Mouse (Mus musculus) E14TG2a.4 (cell line): ENCODE measurements at regions not wholly inside any gene's neighbourhood (a gene's known extent, or its start where the extent isn't known, plus 50 kb on each side); places are given as distances from the start of the nearest gene placed in this dataset.

ENCODE experiments used
- H3K27me3 ChIP-seq: 2 replicates; pipeline ENCODE4 v1.6.1; 2014; ENCODE audit warnings: low read length, control low read depth; ENCODE audit not compliant: insufficient read depth
- H3K36me3 ChIP-seq: 2 replicates; pipeline ENCODE4 v1.6.1; 2014; ENCODE audit warnings: low read length, control low read depth; ENCODE audit not compliant: insufficient read depth
- H3K4me1 ChIP-seq: replicated peaks from 2 replicates; pipeline ENCODE4 v1.6.1; 2014; ENCODE audit warnings: low read depth, low read length, control low read depth
- H3K4me3 ChIP-seq: replicated peaks from 2 replicates; pipeline ENCODE4 v1.5.1; 2014; ENCODE audit warnings: mild to moderate bottlenecking, low read length
- H3K9me3 ChIP-seq: 2 replicates; pipeline ENCODE4 v1.6.1; 2014; ENCODE audit warnings: low read length, control low read depth
- CTCF ChIP-seq: conservative IDR thresholded peaks from 2 replicates; pipeline ENCODE4 v1.5.1; 2014; ENCODE audit warnings: low read length
- NANOG ChIP-seq: IDR thresholded peaks from 2 replicates; pipeline ENCODE4 v1.6.1; 2014; ENCODE audit warnings: borderline replicate concordance, low read length, mixed read lengths
- POU5F1 ChIP-seq: IDR thresholded peaks from 2 replicates; pipeline ENCODE4 v1.6.1; 2014; ENCODE audit warnings: low read length, borderline replicate concordance

DNA sequence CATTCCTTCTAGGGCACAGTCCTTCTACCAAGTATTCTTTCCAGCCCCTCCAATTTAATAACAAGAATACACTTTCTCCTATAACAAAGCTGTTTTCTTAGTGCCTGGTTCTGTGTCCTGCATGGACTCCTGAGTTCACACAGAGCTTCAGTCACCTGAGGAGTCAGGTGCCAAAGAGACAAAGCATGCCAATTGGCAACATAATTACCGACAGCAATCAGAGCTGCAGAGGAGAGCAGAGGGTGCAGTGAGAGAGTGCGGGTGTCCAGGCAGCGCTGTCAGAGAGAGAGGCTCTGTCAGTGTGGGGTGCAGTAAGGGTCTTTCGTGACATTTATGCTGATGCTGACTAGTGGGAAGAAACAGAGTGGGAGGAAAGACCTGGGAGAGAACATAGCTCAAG lies 807.2 kb upstream of the Car8 start:
- H3K4me3 ChIP-seq, result no peak overlapping the region
- H3K4me1 ChIP-seq, result no peaks in the 10 kb centered on the region
- no peak for TF ChIP-seq NANOG
- TF ChIP-seq CTCF, result no peak
- TF ChIP-seq POU5F1, result no peak
- H3K36me3 ChIP-seq, result no peaks in the 10 kb centered on the region
- H3K9me3 ChIP-seq, result no peaks in the 10 kb centered on the region
- no peaks in the 10 kb centered on the region for H3K27me3 ChIP-seq

DNA sequence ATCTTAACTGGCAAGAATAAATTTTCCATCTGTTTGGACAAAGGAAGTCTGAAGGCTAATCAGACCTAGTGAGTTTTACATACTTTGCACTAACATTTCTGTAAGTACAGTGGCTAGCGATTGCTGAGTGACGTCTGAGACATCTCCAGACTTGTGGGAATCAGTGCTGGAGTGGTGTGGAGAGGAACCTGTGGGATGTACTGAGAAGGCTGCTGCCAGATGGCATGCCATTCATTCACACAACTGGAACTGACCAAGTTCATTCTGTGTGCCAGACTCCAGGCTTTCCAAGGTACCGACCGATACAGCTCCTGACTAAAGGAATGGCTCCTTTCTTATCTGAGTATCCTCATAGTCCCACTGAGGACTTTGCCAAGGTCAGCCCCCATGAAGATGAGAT lies 797.2 kb upstream of the Car8 start:
- no peaks in the 10 kb centered on the region for H3K9me3 ChIP-seq
- H3K4me1 ChIP-seq, result peaks cover 20% of the 10 kb centered on the region
- TF ChIP-seq CTCF (no peak), NANOG (no peak)
- 0 out of 2 replicates have a peak, but pooled peaks cover 3% of the 10 kb centered on the region for H3K27me3 ChIP-seq
- H3K4me3 ChIP-seq, result no peak overlapping the region
- no peaks in the 10 kb centered on the region for H3K36me3 ChIP-seq

DNA sequence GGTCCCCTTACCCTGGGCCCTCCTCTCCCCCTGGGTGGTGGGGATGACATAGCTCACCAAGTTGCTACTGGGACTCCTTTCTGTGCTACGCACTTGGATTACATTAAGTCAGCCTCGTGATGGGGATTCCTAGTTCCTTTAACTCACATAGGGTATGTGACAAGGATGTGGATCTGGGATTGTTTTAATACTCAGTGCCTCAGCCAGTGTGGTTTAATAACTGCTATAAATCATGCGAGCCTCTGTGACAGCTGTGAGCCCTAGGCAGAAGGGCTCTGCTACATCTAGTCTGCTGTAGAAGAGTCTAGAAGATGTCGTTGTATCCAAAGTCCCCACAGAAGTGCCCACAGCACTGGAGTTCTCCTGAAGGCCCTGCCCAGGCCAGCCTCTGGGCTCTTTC lies 796.5 kb upstream of the Car8 start:
- H3K4me1 ChIP-seq, result peaks cover 27% of the 10 kb centered on the region
- no peak for TF ChIP-seq CTCF
- TF ChIP-seq NANOG, result no peak
- TF ChIP-seq POU5F1, result no peak
- H3K9me3 ChIP-seq, result no peaks in the 10 kb centered on the region
- H3K27me3 ChIP-seq, result 0 out of 2 replicates have a peak, but pooled peaks cover 3% of the 10 kb centered on the region
- H3K36me3 ChIP-seq, result no peaks in the 10 kb centered on the region
- no peak overlapping the region for H3K4me3 ChIP-seq

DNA sequence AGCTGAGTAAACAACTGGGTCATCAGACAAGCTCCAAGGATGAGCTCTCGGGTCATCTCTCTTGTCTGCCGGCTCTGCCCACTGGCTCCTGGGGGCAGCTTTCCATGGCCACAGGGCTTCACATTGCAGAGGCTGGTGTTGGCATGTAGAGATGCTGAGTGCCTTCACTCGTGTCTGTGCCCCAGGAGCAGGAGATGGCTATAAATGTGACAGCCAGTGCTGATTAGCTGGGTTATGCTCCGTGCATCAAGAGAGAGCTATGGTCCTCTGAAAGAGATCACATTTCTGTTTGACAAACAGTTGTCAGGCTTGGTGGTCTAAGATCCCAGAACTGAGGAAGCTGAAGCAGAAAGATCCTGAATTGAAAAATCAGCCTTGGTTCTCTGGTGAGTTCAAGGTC lies 795.4 kb upstream of the Car8 start:
- no peak overlapping the region for H3K4me3 ChIP-seq
- TF ChIP-seq POU5F1 (no peak), CTCF (no peak), NANOG (no peak)
- H3K4me1 ChIP-seq, result peaks cover 36% of the 10 kb centered on the region
- no peaks in the 10 kb centered on the region for H3K9me3 ChIP-seq
- H3K36me3 ChIP-seq, result no peaks in the 10 kb centered on the region
- H3K27me3 ChIP-seq, result 0 out of 2 replicates have a peak, but pooled peaks cover under 1% of the 10 kb centered on the region

DNA sequence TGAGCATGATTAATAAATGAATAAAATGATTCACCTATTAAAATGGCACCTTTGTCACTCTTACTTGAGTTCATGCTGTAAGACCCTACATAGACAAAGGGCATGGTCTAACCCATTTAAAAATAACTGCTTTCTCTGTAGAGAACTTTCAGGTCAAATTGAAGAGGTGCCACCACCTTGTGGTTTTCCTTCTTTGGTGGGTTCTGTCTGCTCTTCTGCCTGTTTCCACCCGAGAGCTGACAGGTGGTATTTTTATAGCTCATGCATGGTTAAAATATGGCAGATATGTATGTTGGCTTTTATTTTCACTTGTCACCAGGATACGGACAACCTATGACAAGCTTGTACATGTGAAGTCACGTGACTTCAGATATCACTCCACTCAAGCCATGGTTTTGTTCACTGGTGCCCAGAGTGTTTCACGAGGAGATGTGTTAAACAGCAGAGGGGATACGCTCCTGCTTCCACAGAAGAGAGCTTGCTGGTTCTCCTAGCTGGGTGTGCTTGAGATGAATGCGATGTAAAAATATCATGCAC lies 794.3 kb upstream of the Car8 start:
- Histone ChIP-seq H3K27me3 (peaks cover 5% of the 10 kb centered on the region; the same call in 1 of the 2 replicates), H3K9me3 (no peaks in the 10 kb centered on the region), H3K4me3 (no peak overlapping the region), H3K36me3 (no peaks in the 10 kb centered on the region), H3K4me1 (peaks cover 46% of the 10 kb centered on the region)
- TF ChIP-seq NANOG (no peak), CTCF (no peak), POU5F1 (no peak)

DNA sequence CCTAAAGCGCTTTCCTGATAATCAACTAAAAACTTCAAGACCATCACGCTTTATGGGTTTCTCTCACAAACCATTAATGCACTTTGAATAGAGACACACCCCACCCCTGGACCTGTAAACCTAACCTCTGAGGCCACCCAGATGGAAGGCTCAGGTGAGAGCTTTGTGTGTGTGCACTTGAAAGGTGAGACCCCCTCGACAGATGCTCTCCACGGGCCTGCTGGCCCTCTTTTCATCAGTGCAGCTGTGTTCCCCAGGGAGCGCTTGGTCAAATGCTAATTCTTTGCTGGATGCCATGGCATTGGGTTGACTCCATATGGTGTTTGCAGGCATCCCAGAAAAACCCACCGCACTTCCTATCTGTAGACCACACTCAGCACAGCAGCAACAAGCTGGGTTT lies 792.8 kb upstream of the Car8 start:
- no peak overlapping the region for H3K4me3 ChIP-seq
- H3K9me3 ChIP-seq, result no peaks in the 10 kb centered on the region
- H3K36me3 ChIP-seq, result no peaks in the 10 kb centered on the region
- peaks cover 52% of the 10 kb centered on the region for H3K4me1 ChIP-seq
- peaks cover 11% of the 10 kb centered on the region for H3K27me3 ChIP-seq
- TF ChIP-seq POU5F1 (no peak), NANOG (peak; percentile 32; the same call in 1 of the 2 replicates)

DNA sequence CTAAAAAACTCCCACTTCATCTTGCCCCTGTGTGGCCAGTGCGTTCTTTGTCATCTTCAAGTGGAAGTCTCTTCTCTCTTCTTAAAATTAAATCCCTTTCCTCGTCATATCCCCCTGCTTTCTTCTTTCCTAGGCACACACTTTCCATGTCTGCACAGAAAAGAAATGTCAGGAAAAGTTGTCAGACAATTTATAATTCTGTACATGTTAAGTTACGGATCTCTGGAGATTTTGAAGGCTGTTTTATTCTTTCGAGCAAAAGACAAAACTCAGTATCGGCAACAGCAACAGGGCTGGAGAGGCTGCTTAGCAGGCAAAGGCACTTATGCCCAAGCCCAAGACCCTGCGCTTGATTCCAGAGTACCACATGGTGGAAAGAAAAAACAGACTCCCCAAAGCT lies 790.1 kb upstream of the Car8 start:
- TF ChIP-seq POU5F1 (no peak), NANOG (no peak), CTCF (no peak)
- H3K4me3 ChIP-seq, result no peak overlapping the region
- no peaks in the 10 kb centered on the region for H3K9me3 ChIP-seq
- H3K36me3 ChIP-seq, result no peaks in the 10 kb centered on the region
- H3K4me1 ChIP-seq, result peaks cover 57% of the 10 kb centered on the region
- peaks cover 11% of the 10 kb centered on the region for H3K27me3 ChIP-seq

DNA sequence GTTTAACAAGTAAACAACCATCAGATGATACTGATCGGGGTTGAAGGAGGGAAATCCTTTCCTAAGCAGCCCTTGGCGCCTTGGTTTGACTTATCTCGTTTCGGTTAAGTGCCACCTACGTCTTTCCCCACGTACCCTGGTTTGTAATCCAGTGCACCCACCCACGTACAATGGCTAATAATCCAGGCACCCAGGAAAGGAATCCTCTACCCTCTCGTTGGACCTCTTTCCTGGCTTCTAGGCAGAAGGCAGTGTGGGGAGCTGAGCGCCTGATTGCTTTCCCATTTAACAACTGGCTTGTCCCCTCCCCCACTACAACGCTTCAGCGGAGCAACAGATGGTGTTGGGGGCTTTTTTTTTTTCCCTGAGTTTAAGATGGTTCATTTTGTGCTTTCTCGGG lies 789.6 kb upstream of the Car8 start:
- H3K9me3 ChIP-seq, result no peaks in the 10 kb centered on the region
- TF ChIP-seq NANOG (no peak), CTCF (no peak), POU5F1 (no peak)
- no peaks in the 10 kb centered on the region for H3K36me3 ChIP-seq
- H3K27me3 ChIP-seq, result peaks cover 11% of the 10 kb centered on the region
- H3K4me3 ChIP-seq, result no peak overlapping the region
- H3K4me1 ChIP-seq, result peaks cover 57% of the 10 kb centered on the region

DNA sequence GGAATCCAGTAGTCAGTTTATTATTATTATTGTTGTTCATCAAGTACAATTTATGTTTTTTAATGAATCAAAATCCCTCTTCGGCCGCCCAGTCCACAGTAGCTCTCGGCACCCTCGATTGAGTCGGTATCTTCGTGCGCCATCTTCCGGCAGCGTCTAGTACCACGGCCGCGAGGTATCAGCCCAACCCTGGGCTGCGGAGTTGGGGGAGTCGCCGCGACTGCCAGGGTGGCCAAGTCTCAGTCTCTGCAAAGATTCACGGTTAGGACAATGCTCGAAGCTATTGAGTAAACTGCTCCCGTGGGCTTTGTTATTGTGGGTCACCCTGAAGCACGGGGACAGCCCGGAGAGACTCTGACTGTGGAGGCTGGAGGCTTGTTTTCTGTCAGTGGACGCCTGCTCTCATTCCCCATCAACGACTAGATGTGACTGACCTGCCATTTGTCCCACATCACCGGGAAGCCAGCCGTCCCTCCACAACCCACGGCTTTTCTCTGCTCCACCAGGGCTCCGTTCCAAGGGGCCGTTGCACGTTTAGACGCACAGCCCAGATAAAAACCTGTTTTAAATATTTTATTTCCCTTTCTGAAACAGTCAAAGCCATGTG lies 789.1 kb upstream of the Car8 start:
- TF ChIP-seq NANOG, result no peak
- no peak for TF ChIP-seq POU5F1
- TF ChIP-seq CTCF, result peak; percentile 45
- Histone ChIP-seq H3K9me3 (no peaks in the 10 kb centered on the region), H3K4me1 (peaks cover 57% of the 10 kb centered on the region), H3K4me3 (peak overlapping the region; percentile 45), H3K36me3 (no peaks in the 10 kb centered on the region), H3K27me3 (peaks cover 11% of the 10 kb centered on the region)
